Mouse (Mus musculus) limb, embryonic 15.5 days (tissue): ENCODE measurements at regions not wholly inside any gene's neighbourhood (a gene's known extent, or its start where the extent isn't known, plus 50 kb on each side); places are given as distances from the start of the nearest gene placed in this dataset.

Source experiments
- ATAC-seq: fragments of 200-750 bp; cut with Nextera tagmentation; 2 replicates; pipeline ENCODE4 v1.8.0; 2017; ENCODE audit warnings: low read depth, moderate TSS enrichment; ENCODE audit not compliant: insufficient number of reproducible peaks, low FRiP score, low TSS enrichment
- H3K27ac ChIP-seq: fragments of 300-500 bp; sonication (generic); 2 replicates; pipeline ENCODE4 v1.5.1; 2015; ENCODE audit warnings: moderate library complexity, mild to moderate bottlenecking, inconsistent platforms
- H3K27me3 ChIP-seq: fragments of 300-500 bp; sonication (generic); 2 replicates; pipeline ENCODE4 v1.6.1; 2015; ENCODE audit warnings: inconsistent platforms
- H3K36me3 ChIP-seq: fragments of 300-500 bp; sonication (generic); 2 replicates; pipeline ENCODE4 v1.6.1; 2015; ENCODE audit warnings: inconsistent platforms
- H3K4me1 ChIP-seq: fragments of 300-500 bp; sonication (generic); 2 replicates; pipeline ENCODE4 v1.6.1; 2015; ENCODE audit warnings: inconsistent platforms
- H3K4me2 ChIP-seq: fragments of 300-500 bp; sonication (generic); 2 replicates; pipeline ENCODE4 v1.6.1; 2015; ENCODE audit warnings: mild to moderate bottlenecking, inconsistent platforms
- H3K4me3 ChIP-seq: fragments of 300-500 bp; sonication (generic); 2 replicates; pipeline ENCODE4 v1.5.1; 2015; ENCODE audit warnings: mild to moderate bottlenecking, inconsistent platforms
- H3K9ac ChIP-seq: fragments of 300-500 bp; sonication (generic); 2 replicates; pipeline ENCODE4 v1.6.1; 2015; ENCODE audit warnings: inconsistent platforms
- H3K9me3 ChIP-seq: fragments of 300-500 bp; sonication (generic); 2 replicates; pipeline ENCODE4 v1.6.1; 2016; ENCODE audit warnings: inconsistent platforms
- WGBS: fragments of 180-500 bp; shearing (Covaris S2); methylation state at CpG from one replicate; pipeline ENCODE4 v1.1.7; 2015; 5-methylcytosine and 5-hydroxymethylcytosine counted together

DNA sequence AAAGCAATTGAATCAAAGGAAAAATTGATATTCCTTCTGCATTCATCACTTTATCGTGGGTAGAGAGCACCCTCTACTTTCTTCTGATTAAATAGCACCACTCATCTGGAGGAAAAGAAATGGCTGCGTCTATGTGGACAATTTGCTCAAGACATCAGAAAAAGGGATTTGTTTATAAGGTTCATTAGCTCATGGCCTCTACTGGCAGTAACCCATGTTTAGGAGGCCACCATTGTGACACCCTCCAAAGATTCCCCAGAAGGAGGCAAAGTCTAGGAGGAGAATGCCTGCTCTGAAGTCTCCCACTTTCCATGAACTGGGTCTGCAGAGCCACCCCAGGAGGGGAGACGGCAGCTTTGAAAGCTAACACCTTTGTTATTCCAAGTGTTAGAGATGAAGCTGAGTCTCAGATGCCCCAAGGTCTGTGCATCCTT, 147.2 kb upstream of the Plscr5 start:
- Histone ChIP-seq H3K27ac (no peak overlapping the region), H3K9ac (no peak overlapping the region), H3K4me3 (no peak overlapping the region), H3K36me3 (no peaks in the 10 kb centered on the region), H3K9me3 (no peaks in the 10 kb centered on the region), H3K4me1 (no peaks in the 10 kb centered on the region), H3K27me3 (no peaks in the 10 kb centered on the region), H3K4me2 (no peak overlapping the region)
- ATAC-seq: no peak
- 48% methylated on average over 3 of the region's 3 CpGs for WGBS

DNA sequence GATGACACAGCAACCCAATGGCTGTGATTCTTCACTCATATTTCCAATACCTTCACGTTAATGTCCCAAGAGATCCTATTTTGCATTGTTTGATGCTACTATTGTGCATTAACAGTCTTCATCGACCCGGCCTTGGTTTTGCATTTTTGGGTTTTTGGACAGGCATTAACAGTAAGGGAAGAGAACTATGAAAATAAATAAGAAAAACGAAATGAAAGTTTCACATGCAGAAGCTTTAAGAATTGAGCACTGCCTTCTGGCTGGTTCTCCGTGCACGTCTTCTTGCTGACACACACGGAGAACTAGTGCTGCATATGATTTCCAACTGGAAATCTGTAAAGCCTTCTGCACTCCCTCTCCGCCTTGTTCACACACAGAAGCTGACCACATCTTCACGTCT, 148.6 kb upstream of the Plscr5 start:
- Histone ChIP-seq H3K27ac (no peak overlapping the region), H3K4me3 (no peak overlapping the region), H3K36me3 (no peaks in the 10 kb centered on the region), H3K4me1 (no peaks in the 10 kb centered on the region), H3K9me3 (no peaks in the 10 kb centered on the region), H3K27me3 (no peaks in the 10 kb centered on the region), H3K9ac (no peak overlapping the region), H3K4me2 (no peak overlapping the region)
- no peak for ATAC-seq
- WGBS: 80% methylated on average over 9 of the region's 9 CpGs

DNA sequence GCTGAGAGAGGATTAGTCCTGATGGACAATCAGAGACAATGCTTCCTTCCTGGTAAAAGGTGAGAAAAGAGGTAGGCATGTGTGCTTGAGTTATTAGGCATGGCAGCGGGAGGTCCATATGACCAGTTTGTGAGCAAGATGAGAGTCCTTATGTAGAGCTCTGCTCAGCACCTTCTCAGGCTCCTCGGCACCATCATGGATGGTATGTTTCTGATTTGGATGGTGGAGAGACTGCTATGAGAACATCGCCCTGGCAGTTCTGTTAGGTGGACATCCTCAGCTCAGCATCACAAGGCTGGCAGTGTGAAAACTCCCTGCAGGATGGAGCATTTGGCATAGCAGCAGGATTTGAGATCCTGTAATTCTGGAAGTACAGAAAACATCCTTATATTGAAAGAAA, 176.2 kb upstream of the Plscr5 start:
- no peak overlapping the region for H3K4me2 ChIP-seq
- 90% methylated on average over 3 of the region's 3 CpGs for WGBS
- no peak overlapping the region for H3K27ac ChIP-seq
- ATAC-seq: no peak
- H3K9ac ChIP-seq: no peak overlapping the region
- no peaks in the 10 kb centered on the region for H3K27me3 ChIP-seq
- H3K4me1 ChIP-seq: no peaks in the 10 kb centered on the region
- H3K9me3 ChIP-seq: no peaks in the 10 kb centered on the region
- no peak overlapping the region for H3K4me3 ChIP-seq
- no peaks in the 10 kb centered on the region for H3K36me3 ChIP-seq

DNA sequence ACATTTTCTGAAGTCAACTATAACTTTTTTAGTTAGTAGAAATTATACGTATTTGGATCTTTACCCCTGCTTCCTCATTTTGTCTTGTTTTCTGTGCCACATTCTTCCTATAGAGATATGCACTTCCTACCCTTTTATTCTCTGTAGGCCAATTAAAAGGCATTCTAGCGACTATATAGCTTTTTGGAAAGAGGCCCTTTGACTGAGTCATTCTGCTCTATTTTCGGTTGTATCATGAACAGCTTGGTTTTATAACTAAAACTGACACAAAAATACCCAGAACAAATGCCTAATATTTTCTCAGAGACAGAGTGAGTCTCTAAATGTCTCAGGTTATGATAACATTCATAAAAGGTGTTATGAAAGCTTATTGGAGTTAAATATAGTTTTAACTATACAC, 176.8 kb upstream of the Plscr5 start:
- 48% methylated on average over 3 of the region's 3 CpGs for WGBS
- no peaks in the 10 kb centered on the region for H3K27me3 ChIP-seq
- H3K4me3 ChIP-seq: no peak overlapping the region
- no peak for ATAC-seq
- H3K9me3 ChIP-seq: no peaks in the 10 kb centered on the region
- H3K9ac ChIP-seq: no peak overlapping the region
- no peak overlapping the region for H3K4me2 ChIP-seq
- H3K36me3 ChIP-seq: no peaks in the 10 kb centered on the region
- H3K4me1 ChIP-seq: no peaks in the 10 kb centered on the region
- no peak overlapping the region for H3K27ac ChIP-seq

DNA sequence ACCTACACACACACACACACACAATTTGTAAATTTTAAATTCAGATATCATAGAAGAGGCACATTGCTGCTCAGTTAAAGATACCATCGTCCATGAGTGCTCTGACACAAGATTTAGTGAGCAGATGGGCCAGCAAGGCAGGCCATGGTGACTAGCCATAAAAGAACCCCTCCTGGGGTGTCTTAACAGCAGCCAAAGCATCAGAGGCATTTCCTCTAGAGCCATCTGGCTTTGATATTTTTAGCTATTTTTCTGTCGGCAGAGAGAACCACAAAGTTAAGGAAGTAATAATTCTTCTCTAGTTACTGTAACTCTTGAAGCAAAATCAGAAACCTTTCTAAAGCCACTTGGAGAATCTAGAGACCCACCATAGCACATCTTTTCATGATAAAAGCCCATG, 204.5 kb upstream of the Plscr5 start:
- no peak overlapping the region for H3K4me3 ChIP-seq
- no peak for ATAC-seq
- H3K4me1 ChIP-seq: no peaks in the 10 kb centered on the region
- 3% methylated on average over 2 of the region's 2 CpGs for WGBS
- no peaks in the 10 kb centered on the region for H3K36me3 ChIP-seq
- no peak overlapping the region for H3K9ac ChIP-seq
- no peak overlapping the region for H3K4me2 ChIP-seq
- no peak overlapping the region for H3K27ac ChIP-seq
- H3K9me3 ChIP-seq: no peaks in the 10 kb centered on the region
- no peaks in the 10 kb centered on the region for H3K27me3 ChIP-seq

DNA sequence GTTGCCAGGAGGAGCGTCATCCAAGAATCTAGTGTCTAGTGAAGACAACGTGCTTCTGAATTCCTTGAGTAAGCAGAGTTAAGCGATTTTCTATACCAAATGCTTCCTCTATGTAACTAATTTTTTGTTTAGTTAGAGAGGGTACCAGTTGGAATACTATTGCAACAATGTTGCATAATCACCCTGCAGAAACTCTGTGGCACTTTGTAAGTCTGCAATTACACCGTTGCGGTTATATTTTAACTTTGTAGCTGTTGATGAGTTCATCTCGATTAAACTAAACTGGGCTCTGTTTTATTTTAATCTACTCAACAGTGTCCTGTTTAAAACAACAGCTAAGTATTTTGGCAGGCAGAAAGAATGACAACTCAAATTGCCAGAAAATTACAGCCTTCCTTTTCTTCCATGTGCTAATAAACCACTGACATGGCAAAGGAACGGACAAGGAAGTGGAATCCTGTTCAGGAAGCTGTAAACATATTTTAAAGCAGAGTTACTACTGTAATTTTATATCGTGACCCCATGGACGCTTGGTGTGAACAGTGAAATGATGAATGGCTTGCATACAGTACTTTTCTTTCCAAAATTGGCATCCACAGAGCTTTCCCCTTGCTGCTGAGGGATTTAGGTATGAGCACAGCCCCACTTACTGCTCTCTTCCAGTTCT, 210.6 kb upstream of the Plscr5 start:
- H3K36me3 ChIP-seq: no peaks in the 10 kb centered on the region
- H3K4me2 ChIP-seq: no peak overlapping the region
- no peaks in the 10 kb centered on the region for H3K9me3 ChIP-seq
- no peak overlapping the region for H3K9ac ChIP-seq
- WGBS: 36% methylated on average over 9 of the region's 9 CpGs
- no peaks in the 10 kb centered on the region for H3K27me3 ChIP-seq
- no peak for ATAC-seq
- H3K4me3 ChIP-seq: no peak overlapping the region
- H3K27ac ChIP-seq: no peak overlapping the region
- H3K4me1 ChIP-seq: no peaks in the 10 kb centered on the region

DNA sequence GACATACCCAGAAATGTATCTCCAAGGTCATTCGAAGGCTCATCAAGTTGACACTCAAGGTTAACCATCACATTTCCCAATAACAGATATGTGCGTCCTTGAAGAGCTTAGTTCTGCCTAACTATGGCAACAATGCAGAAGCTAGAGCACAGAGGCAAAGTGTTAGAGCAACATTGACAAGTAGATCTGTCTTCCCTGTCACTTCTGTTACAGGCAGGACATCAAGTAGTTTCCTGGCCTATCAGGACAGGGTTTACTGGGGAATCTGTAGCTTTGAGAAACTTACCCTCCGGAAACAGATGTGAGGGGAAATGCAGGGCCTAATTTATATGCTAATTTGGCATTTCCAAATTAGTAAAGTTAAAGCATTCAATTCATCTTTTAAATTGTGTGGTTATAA, 211.2 kb upstream of the Plscr5 start:
- no peaks in the 10 kb centered on the region for H3K9me3 ChIP-seq
- no peaks in the 10 kb centered on the region for H3K36me3 ChIP-seq
- H3K27ac ChIP-seq: no peak overlapping the region
- H3K9ac ChIP-seq: no peak overlapping the region
- no peak overlapping the region for H3K4me3 ChIP-seq
- H3K4me2 ChIP-seq: no peak overlapping the region
- WGBS: 84% methylated on average over 3 of the region's 3 CpGs
- H3K27me3 ChIP-seq: no peaks in the 10 kb centered on the region
- H3K4me1 ChIP-seq: no peaks in the 10 kb centered on the region
- ATAC-seq: no peak

DNA sequence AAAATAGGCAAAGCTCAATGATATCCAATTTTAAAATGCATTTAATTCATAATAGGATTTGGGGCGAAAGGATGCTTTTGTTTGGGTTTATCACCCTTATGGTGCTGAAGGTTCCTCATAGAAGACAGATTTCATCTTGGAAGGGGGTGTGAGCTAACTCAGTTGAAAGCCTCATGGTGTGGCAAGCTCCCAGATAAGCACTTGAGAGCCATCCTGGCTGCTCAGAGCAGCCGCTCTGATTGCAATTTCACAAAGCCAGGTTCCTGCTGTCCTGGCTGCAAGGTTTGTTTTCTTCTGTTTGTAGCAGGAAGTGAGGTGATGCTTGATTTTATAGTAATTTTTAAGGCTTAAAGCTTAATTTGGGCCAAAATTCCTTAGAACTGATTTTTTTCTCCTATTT, 228.7 kb upstream of the Plscr5 start:
- H3K4me3 ChIP-seq: no peak overlapping the region
- no peak overlapping the region for H3K27ac ChIP-seq
- no peak overlapping the region for H3K4me2 ChIP-seq
- H3K27me3 ChIP-seq: no peaks in the 10 kb centered on the region
- ATAC-seq: no peak
- WGBS: 78% methylated on average over 2 of the region's 2 CpGs
- H3K4me1 ChIP-seq: no peaks in the 10 kb centered on the region
- H3K9me3 ChIP-seq: no peaks in the 10 kb centered on the region
- H3K9ac ChIP-seq: no peak overlapping the region
- H3K36me3 ChIP-seq: no peaks in the 10 kb centered on the region

DNA sequence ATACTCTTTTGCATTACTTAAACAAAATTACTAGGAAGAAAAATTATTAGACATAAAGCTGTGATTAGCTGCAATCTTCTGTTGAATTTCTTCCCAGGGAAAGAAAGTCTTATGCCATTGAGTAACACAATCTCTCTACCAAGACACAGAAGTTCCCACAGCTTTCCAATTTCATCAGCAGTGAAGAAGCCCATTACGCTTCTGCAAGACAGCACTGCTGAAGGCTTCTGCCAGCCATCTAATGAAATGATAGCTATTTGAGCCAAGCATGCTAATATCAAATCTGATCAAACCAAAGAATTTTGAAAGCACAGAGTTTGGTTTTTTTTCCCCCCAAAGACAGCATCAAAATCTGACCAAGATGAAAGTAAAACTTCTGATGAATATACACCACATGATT, 230.0 kb upstream of the Plscr5 start:
- no peaks in the 10 kb centered on the region for H3K27me3 ChIP-seq
- H3K27ac ChIP-seq: no peak overlapping the region
- H3K4me3 ChIP-seq: no peak overlapping the region
- H3K36me3 ChIP-seq: no peaks in the 10 kb centered on the region
- H3K4me1 ChIP-seq: no peaks in the 10 kb centered on the region
- H3K9ac ChIP-seq: no peak overlapping the region
- ATAC-seq: no peak
- no peaks in the 10 kb centered on the region for H3K9me3 ChIP-seq
- H3K4me2 ChIP-seq: no peak overlapping the region
- 82% methylated on average over 1 of the region's 1 CpGs for WGBS

DNA sequence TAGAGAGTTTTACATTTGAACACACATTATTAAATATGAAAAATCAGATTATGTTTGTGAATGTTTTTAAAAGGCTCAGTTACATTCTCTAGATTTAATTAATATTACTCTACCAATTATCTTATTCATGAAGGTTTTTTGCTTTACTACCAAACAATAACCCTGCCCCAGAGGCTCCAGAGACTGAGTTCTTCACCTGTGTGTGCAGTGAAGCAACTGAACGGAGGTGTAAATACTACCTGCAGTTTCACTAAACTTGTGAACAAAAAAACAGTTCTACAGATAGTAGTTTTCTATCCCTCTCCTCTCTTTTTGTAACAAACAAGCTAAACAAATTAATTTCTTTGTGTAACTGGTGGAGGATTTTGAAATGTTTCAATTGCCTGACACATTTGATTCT, 231.1 kb upstream of the Plscr5 start:
- H3K4me3 ChIP-seq: no peak overlapping the region
- no peak overlapping the region for H3K27ac ChIP-seq
- H3K27me3 ChIP-seq: no peaks in the 10 kb centered on the region
- no peaks in the 10 kb centered on the region for H3K4me1 ChIP-seq
- H3K9me3 ChIP-seq: no peaks in the 10 kb centered on the region
- no peak overlapping the region for H3K9ac ChIP-seq
- H3K4me2 ChIP-seq: no peak overlapping the region
- no peaks in the 10 kb centered on the region for H3K36me3 ChIP-seq
- no peak for ATAC-seq
- WGBS: 71% methylated on average over 1 of the region's 1 CpGs

DNA sequence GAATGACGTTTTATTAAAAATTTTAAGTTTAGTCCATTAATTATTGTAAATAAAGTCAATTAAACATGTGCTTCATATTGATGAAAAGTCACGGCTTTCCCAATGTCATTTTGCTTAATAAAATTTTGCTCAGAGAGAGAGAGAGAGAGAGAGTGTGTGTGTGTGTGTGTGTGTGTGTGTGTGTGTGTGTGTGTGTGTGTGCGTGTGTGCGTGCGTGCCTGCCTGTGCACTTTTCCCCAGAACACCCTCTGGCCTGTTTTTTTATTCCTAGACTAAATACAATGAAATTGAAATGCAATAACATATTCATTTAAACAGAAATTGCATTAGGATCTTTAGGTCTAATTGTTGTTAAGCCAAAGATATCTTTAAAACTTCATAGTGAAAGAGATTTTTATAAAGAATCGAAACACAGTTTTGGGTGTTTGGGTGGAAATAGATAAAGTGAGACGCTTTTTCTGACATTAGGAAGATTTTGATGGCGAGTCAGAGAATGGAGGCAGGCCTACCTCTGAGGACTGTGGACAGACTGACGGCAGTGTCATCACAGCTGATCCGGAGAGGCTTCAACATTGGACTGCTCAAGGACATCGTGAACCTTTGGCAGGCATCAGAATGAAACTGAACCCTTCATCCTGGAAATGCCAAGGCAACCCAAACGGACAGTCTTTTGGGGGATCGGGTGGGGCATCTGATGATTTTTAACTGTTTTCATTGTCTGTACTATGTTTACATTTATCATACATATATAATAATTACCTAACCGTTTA, 232.0 kb upstream of the Plscr5 start:
- no peak for ATAC-seq
- WGBS: 77% methylated on average over 14 of the region's 14 CpGs

DNA sequence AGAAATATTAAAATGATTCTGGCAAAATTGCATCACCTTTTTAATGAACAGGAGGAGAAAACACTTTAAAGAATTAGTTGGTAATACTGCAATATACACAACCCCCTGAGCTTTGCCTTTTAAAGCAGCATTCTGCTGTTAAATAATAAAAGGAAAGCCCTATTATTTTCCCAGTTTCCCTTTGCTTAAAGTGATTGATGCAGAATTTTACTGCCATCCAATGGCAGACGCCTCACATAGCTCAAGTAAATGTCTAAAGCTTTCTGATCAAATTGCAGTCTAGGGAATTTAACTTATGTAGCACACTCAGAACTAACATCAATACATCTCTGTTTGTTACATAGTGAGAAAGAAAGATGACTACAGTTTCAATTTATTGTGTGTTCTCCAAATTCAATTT, 233.1 kb upstream of the Plscr5 start:
- H3K27ac ChIP-seq: no peak overlapping the region
- H3K9me3 ChIP-seq: no peaks in the 10 kb centered on the region
- WGBS: 4% methylated on average over 1 of the region's 1 CpGs
- ATAC-seq: no peak
- no peak overlapping the region for H3K9ac ChIP-seq
- no peak overlapping the region for H3K4me2 ChIP-seq
- no peaks in the 10 kb centered on the region for H3K36me3 ChIP-seq
- no peaks in the 10 kb centered on the region for H3K27me3 ChIP-seq
- no peak overlapping the region for H3K4me3 ChIP-seq
- H3K4me1 ChIP-seq: no peaks in the 10 kb centered on the region

More for the DNA sequence above, 232.0 kb upstream of the Plscr5 start:
- Histone ChIP-seq H3K4me1 (no peaks in the 10 kb centered on the region), H3K9ac (no peak overlapping the region), H3K27ac (no peak overlapping the region), H3K4me2 (no peak overlapping the region), H3K4me3 (no peak overlapping the region), H3K9me3 (no peaks in the 10 kb centered on the region), H3K27me3 (no peaks in the 10 kb centered on the region), H3K36me3 (no peaks in the 10 kb centered on the region)
